Mouse (Mus musculus) G1E (cell line): ENCODE measurements around the gene Dmkn.

Source experiments
- CTCF ChIP-seq: IDR thresholded peaks from 2 replicates; pipeline ENCODE4 v1.5.1; 2012; ENCODE audit warnings: low read depth, low read length, inconsistent platforms, mixed read lengths
- GATA1 ChIP-seq: IDR thresholded peaks from 2 replicates; pipeline ENCODE4 v1.6.1; 2012; ENCODE audit warnings: borderline replicate concordance, low read length, inconsistent platforms, mixed read lengths
- GATA2 ChIP-seq: IDR thresholded peaks from 2 replicates; pipeline ENCODE4 v1.6.1; 2012; ENCODE audit warnings: low read depth, low read length, inconsistent platforms, borderline replicate concordance
- POLR2AphosphoS5 ChIP-seq: IDR thresholded peaks from 2 replicates; pipeline ENCODE4 v1.6.1; 2012; ENCODE audit warnings: low read depth, low read length, inconsistent platforms; ENCODE audit not compliant: insufficient replicate concordance
- TAL1 ChIP-seq: conservative IDR thresholded peaks from 2 replicates; pipeline ENCODE4 v1.6.1; 2012; ENCODE audit warnings: low read depth, low read length, inconsistent platforms, mixed read lengths

DNA sequence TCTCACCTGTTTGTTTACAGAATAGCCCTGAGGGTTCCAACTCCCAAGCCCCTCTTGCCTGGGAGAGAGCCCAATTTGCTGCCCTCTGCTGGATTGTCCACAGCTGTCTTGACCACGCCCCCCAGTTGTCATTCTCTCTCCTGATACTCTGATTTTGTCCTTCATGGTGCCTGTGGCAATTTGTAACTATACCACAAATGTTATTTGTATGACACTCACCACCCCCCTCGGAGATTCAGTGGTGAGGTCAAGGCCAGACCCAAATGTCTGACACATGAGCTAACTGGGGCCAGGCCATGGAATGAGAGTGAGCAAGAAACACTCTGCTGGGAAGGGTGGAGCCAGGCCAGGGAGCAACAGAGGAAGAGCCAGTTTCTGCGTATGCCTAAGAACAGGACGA lies 4.7 kb upstream of the Dmkn start:
- no peak for TF ChIP-seq POLR2AphosphoS5
- TF ChIP-seq CTCF, result no peak
- no peak for TF ChIP-seq TAL1
- TF ChIP-seq GATA2, result no peak
- no peak for TF ChIP-seq GATA1
